Mouse (Mus musculus) brain, embryonic 14.5 days (tissue): Measurements from ENCODE around the gene Myocd. TPM values are rescaled to one million over a fixed set of nuclear protein-coding genes. Genes with fewer than 3 reads are reported as not detected.

Source experiments
- DNase-seq: peaks from one replicate; pipeline ENCODE4 v3.0.0-alpha.2; 2011; ENCODE audit warnings: low read depth
- CTCF ChIP-seq: fragments of 200-500 bp; IDR thresholded peaks from 2 replicates; pipeline ENCODE4 v1.5.1; 2012; ENCODE audit warnings: inconsistent platforms, mild to moderate bottlenecking, moderate library complexity, borderline replicate concordance; ENCODE audit not compliant: insufficient read depth, insufficient read length; ENCODE audit errors: extremely low read depth
- POLR2A ChIP-seq: fragments of 200-500 bp; IDR thresholded peaks from 2 replicates; pipeline ENCODE4 v1.6.1; 2012; ENCODE audit warnings: mild to moderate bottlenecking, inconsistent platforms, borderline replicate concordance; ENCODE audit not compliant: poor library complexity, insufficient read depth, insufficient read length, severe bottlenecking; ENCODE audit errors: extremely low read depth
- polyA plus RNA-seq: library from polyadenylated mRNA; depleted of rRNA; stranded (reverse); fragments of >200 nt; gene quantifications from 2 replicates; pipeline ENCODE4 v1.2.3, GENCODE M21; 2012

Myocd gene
- polyA plus RNA-seq, 1 experiment: 0.40 TPM

DNA sequence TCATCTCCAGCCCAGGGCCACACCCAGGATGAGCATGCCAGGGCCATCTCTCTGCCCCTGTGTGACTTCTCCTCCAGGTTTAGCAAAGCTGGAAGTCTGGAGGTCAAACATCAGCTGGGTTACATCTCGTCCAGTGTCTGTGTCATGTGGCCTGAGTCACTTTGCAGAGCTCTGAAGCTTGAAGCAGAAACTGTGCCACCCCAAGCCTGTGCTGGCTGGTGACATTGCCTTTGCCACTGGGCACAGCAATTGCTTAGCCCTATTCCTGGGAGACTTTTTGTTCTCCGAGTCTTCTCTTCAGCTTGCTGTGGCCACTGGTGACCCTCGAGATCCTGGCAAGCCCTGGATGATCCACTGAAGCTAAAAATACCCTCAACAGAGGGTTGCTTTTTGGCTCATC lies 26.2 kb downstream of the Myocd start:
- no peak for DNase-seq
- TF ChIP-seq POLR2A (no peak), CTCF (no peak)

GRCm38 (mm10) chr11:65240521-65240920 lies 29.3 kb downstream of the Myocd start:
- peak; percentile 49 for DNase-seq
- TF ChIP-seq POLR2A (no peak), CTCF (no peak)

DNA sequence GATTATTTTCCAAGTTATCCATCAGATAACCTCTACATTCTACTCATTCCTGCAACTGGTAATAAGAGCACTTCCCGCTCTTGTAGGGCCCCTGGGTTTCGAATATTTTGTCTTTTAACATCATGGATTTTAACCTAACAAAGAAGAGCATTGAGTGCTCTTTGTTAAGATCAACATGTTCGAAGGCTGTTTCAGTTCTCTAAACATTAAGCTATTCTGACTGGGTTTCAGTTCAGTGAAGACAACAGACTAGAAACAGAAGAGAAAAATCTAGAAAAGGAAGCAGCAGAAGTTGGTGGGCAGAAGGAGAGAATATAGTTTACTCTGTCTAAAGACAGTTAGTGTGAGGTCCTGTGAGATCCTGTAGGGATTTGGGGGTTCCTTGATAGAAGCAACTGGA lies 31.9 kb downstream of the Myocd start:
- no peak for TF ChIP-seq POLR2A
- TF ChIP-seq CTCF: no peak
- no peak for DNase-seq

DNA sequence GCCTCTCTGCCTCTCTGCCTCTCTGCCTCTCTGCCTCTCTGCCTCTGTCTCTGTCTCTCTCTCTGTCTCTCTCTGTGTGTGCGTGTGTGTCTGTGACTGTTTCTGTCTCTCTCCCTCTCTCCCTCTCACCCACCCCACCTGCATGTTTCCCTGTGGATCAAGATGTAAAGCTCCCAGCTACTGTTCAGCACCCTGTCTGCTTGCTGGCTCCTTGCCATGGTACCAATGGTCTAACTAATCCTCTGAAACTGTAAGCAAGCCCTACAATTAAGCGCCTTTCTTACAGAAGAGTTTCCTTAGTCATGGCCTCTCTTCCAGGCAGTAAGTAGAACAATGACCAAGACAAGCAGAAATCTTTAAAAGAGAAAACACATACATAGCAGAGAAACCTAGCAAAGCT lies 32.9 kb downstream of the Myocd start:
- TF ChIP-seq CTCF (no peak), POLR2A (no peak)
- peak; percentile 51 for DNase-seq

- TF ChIP-seq CTCF (no peak), POLR2A (no peak)
- DNase-seq: peak; percentile 49
Observed at GRCm38 (mm10) chr11:65235374-65235773, 34.4 kb downstream of the Myocd start.

DNA sequence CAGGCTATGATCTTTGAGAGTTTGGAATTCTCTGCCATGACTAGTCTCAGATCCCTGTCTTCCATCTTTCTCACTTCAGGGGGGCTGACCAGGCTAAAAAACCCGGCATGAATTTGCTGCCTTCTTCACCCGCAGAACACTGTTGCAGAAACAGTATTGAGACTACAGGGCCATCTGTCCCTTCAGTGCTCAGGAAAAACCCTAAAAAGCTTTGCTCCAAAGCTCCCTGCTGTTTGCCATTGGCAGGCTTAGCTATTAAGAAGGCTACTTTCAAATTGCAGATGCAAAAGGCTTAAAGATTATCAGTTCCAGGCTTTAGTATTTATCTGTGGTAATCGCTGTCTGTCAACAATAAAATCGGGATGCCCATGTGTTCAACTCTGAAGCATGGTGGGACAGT lies 38.0 kb downstream of the Myocd start:
- no peak for TF ChIP-seq CTCF
- TF ChIP-seq POLR2A: no peak
- DNase-seq: no peak

DNA sequence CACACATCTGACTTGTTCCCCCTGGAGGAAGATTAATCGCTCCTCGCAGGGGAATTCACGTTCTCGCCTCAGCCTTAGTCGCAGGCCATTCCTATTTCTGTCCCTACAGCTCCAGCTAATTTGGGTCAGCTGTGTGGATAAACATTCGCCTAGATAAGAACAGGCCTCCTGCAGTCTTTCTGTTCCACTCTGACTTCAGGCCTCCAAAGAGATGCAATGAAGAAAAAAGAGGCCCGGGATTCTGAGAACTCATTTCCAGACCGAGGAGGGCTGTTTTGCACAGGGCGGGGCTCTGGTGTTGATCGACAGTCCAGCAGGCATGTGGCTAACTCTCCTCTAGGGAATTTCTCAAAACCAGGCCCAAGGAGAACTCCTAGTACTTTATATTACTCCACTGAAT lies 43.0 kb downstream of the Myocd start:
- peak; percentile 37 for DNase-seq
- TF ChIP-seq CTCF (no peak), POLR2A (no peak)

DNA sequence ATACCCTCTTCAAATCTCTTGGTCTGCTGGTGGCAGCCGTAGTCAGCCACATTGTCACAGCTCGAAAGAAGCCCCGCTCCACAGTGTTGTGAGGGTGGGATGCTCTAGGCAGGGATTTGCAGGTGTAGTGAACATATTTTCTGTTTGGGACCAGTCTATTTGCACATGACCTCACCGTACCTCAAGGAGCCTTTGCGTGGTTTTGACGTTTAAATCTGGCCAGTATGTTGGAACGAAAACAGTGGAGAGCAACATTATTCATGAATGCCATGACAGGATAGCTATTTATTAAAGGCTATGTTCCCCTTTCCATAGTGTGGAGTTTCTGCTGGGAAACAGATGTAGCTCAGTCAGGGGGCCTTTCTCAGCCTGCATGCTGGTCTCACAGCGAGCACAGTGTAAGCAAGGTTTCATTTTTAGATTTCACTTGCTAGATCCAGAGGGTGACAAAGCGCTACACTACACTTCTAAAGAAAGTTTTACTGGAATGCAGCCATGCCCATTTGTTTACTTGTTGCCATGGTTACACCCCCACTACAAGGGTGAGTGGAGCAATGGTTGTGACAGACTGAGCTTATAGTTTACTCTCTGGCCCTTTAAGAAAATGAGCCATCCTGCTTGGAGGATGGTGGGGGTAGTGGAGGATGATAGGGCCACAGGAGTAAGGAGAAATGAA lies 54.7 kb downstream of the Myocd start:
- TF ChIP-seq CTCF (no peak), POLR2A (no peak)
- peak; percentile 86 for DNase-seq

- DNase-seq: no peak
- no peak for TF ChIP-seq POLR2A
- TF ChIP-seq CTCF: no peak
Observed at GRCm38 (mm10) chr11:65213806-65214205, 56.0 kb downstream of the Myocd start.

DNA sequence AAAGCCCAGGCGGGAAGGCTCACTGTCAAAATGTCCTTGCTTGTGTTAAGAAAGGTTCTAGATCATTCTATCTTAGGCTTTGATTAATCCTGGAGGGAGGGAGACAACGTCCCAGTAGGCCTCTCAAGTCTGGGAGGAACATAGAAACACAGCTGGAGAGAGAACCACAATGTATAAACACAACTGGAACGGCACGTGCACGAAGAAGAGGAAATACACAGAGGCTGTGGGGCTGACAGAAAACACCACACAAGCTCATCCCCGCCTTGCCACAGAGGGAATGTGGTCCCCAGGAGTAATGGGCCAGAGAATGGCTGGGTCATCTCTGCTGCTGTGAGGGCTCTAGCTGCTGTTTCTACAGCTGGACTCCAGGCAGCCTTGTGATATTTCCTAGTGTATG lies 58.1 kb downstream of the Myocd start:
- no peak for DNase-seq
- TF ChIP-seq CTCF: no peak
- no peak for TF ChIP-seq POLR2A

DNA sequence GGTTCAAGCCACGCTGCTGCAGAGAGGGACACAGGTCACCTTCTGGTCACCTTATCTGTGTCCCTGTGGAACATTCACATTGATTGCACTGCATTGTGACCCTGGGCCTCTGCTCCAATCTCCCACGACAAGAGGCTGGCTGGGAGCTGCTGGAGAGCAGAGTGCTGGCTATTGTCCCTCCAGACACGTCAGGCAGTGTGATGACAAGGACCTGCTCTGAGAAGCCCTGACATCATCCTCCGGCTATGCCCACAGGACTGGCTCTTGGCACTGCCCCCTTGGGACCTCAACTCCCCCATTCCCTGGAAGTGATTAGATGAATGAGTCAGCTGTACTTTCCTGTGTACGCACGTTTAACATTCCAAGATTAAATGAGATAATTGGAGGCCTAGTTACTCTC lies 60.3 kb downstream of the Myocd start:
- TF ChIP-seq CTCF: no peak
- TF ChIP-seq POLR2A: no peak
- no peak for DNase-seq

GRCm38 (mm10) chr11:65205306-65205705 lies 64.5 kb downstream of the Myocd start:
- TF ChIP-seq CTCF (no peak), POLR2A (no peak)
- no peak for DNase-seq

GRCm38 (mm10) chr11:65204651-65205050 lies 65.1 kb downstream of the Myocd start:
- no peak for TF ChIP-seq POLR2A
- no peak for TF ChIP-seq CTCF
- DNase-seq: peak; percentile 36

DNA sequence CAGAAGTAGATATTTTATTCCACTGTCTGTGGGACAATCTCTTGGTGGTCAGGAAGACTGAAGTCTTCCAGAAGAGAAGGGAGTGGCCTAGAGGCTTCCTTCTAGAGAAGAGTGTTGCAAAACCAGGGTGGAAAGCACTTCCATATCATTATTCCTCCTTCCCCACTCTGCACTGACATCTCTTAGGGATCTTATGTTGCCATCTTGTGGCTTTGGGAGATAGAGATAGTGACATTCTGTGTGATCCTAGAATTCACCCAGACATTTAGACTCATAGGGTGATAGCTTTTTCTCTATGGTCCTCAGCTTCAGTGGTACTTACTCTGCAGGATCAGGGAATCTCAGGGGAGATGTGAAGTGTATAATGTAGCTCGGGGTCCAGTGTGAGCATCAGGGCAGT lies 66.8 kb downstream of the Myocd start:
- no peak for DNase-seq
- TF ChIP-seq CTCF: no peak
- no peak for TF ChIP-seq POLR2A

DNA sequence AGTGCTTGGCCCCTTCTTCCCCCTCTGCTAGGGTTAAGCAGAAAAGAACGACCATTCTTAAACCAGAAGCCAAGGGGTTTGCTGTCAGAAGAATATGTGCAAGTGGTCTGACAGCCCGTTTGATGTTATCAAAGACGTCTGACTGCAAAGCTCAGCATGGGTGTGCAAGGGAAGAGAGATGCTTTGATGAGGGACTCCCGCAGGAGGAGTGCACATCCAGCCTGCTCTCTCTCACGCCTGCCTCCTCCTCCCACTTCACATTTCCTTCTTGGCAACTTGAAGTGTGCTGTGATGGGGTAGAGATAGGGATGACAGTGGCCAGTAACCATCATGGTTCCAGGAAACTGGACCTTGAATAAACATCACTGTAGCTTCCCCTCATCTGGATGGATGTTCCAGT lies 67.6 kb downstream of the Myocd start:
- no peak for TF ChIP-seq POLR2A
- TF ChIP-seq CTCF: no peak
- DNase-seq: peak; percentile 56

- TF ChIP-seq POLR2A (no peak), CTCF (no peak)
- no peak for DNase-seq
Observed at GRCm38 (mm10) chr11:65198026-65198425, 71.8 kb downstream of the Myocd start.

GRCm38 (mm10) chr11:65197280-65197679 lies 72.5 kb downstream of the Myocd start:
- TF ChIP-seq POLR2A: no peak
- TF ChIP-seq CTCF: peak; percentile 87

More at GRCm38 (mm10) chr11:65197280-65197679, 72.5 kb downstream of the Myocd start:
- peak; percentile 88 for DNase-seq
